Mouse (Mus musculus) right cerebral cortex, postnatal 36 days (tissue): ENCODE data around the gene Polr2e.
A peak's percentile ranks its signal among the peaks of the same experiment; 100 is the strongest.

Source experiments
- DNase-seq, 2 experiments: peaks; one replicate each; pipeline ENCODE4 v3.0.0; 2022; ENCODE audit warnings: low spot score in 2 of 2, mixed read lengths in 1 of 2

Polr2e gene

GRCm38 (mm10) chr10:79989272-79989786, 50.3 kb downstream of the Polr2e start:
- DNase-seq = no peak

- no peak for DNase-seq
These were observed 50.9 kb downstream of the Polr2e start, which contains the start of gene Cnn2 for GRCm38 (mm10) chr10:79988506-79989271. Gene Cnn2 (plus strand): TSS chr10:79988584.

- no peak for DNase-seq
These were observed 51.7 kb downstream of the Polr2e start for GRCm38 (mm10) chr10:79987771-79988505.

GRCm38 (mm10) chr10:79986963-79987362, 52.6 kb downstream of the Polr2e start:
- DNase-seq = peak; percentile 57 to 75

GRCm38 (mm10) chr10:79986232-79986878, 53.2 kb downstream of the Polr2e start:
- no peak for DNase-seq
